12 mouse cellular contexts compared by ENCODE assay signal in the genomic region with DNA sequence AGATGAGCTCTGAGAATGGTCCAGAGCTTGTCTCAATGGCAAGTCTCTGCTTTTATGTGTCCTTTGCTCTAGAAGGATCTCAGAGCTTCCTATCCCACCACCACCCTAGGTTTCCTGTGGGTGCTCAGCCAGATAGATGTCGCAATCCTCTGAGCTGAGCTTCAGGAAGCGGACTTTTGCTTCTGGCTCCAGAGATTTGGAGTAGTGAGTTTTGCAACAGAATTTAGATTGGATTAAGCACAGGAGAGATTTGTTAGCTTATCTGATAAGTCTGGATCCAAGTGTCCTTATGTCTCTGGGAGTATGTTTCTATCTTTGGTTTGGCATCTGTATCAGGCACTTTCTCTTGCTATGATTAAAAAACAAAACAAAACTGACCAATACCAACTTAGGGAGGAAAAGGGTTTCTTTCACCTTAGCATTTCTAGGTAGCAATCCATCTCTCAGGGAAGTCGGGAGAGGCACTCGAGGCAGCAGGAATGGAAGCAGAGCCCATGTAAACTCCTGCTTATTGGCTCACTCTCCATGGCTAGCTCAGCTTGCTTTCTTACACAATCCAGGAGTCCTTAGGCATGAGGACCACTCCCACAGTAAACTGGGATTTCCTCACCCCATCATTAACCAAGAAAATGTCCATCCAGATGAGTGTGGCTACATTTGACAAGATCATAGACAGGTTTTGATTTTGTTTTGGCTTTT. TPM values are rescaled to one million over a fixed set of nuclear protein-coding genes. Genes with fewer than 3 reads are reported as not detected.
DNase-seq lines count a peak whose midpoint lies in the region; ATAC-seq and TF ChIP-seq lines count a peak whose summit lies in the region.
"Had no signal": no experiment of that assay in that cellular context is flagged by ENCODE, and none has a peak within 500 bp of the region (broad histone marks: within the 10 kb centered on the region; RNA-seq: fewer than 3 reads in every experiment).

No protein-coding gene starts in this region.

- no peak overlapping the region for H3K4me2 ChIP-seq in heart, embryonic 11.5 days
- H3K4me2 ChIP-seq: lung, embryonic 15.5 days; stomach, embryonic 15.5 days had no signal

- H3K27ac ChIP-seq in heart, embryonic 11.5 days (ENCODE audit: low read depth, low read length): no peak overlapping the region
- peak overlapping the region; percentile 53 for H3K27ac ChIP-seq in bone marrow macrophage, adult 2 months (ENCODE audit: insufficient read depth, low read depth, low read length)
- H3K27ac ChIP-seq: lung, embryonic 15.5 days; stomach, embryonic 15.5 days had no signal

- 66% methylated on average over 4 of the region's 4 CpGs for WGBS in heart, embryonic 11.5 days (ENCODE audit: insufficient replicate concordance)

- peak; percentile 65 for DNase-seq in heart, adult 8-10 months (ENCODE audit: low spot score)
- DNase-seq in kidney, postnatal 10 days: peak; percentile 25
- no peak for DNase-seq in layer of hippocampus, postnatal 10 days (ENCODE audit: low spot score in 2 of 2)
- DNase-seq in frontal cortex, postnatal 10 days (ENCODE audit: low spot score in 2 of 2): no peak
- DNase-seq: cerebellum, postnatal 25 days; gastrocnemius, postnatal 10 days had no signal

- TF ChIP-seq CTCF in bone marrow macrophage, adult 2 months (IDR thresholded peaks at IDR 0.05; ENCODE audit: low read depth, low read length): no peak

- TF ChIP-seq POLR2A in bone marrow macrophage, adult 2 months (IDR thresholded peaks at IDR 0.05; ENCODE audit: borderline replicate concordance, low read depth, low read length): no peak

- H3K4me1 ChIP-seq in heart, embryonic 11.5 days (ENCODE audit: control insufficient read depth, insufficient read depth, low read length): no peaks in the 10 kb centered on the region
- H3K4me1 ChIP-seq in bone marrow macrophage, adult 2 months (ENCODE audit: control insufficient read depth, insufficient read depth, low read length): peaks cover 39% of the 10 kb centered on the region
- H3K4me1 ChIP-seq: stomach, embryonic 15.5 days had no signal

- no peaks in the 10 kb centered on the region for H3K36me3 ChIP-seq in heart, embryonic 11.5 days (ENCODE audit: control insufficient read depth, insufficient read depth, low read length)
- H3K36me3 ChIP-seq: lung, embryonic 15.5 days; stomach, embryonic 15.5 days had no signal

- H3K9ac ChIP-seq in heart, embryonic 11.5 days (ENCODE audit: low read depth, low read length): no peak overlapping the region
- H3K9ac ChIP-seq: lung, embryonic 15.5 days; stomach, embryonic 15.5 days had no signal

- no peak overlapping the region for H3K4me3 ChIP-seq in heart, embryonic 11.5 days (ENCODE audit: low read depth, low read length)
- H3K4me3 ChIP-seq in bone marrow macrophage, adult 2 months (ENCODE audit: insufficient read depth, low read length): no peak overlapping the region
- H3K4me3 ChIP-seq: erythroblast, embryonic 14.5 days; lung, embryonic 15.5 days; stomach, embryonic 15.5 days had no signal

- no peaks in the 10 kb centered on the region for H3K27me3 ChIP-seq in heart, embryonic 11.5 days (ENCODE audit: control insufficient read depth, insufficient read depth, low read length)
- H3K27me3 ChIP-seq: lung, embryonic 15.5 days; stomach, embryonic 15.5 days had no signal

- ATAC-seq in heart, embryonic 11.5 days (replicated peaks; ENCODE audit: insufficient number of reproducible peaks, low FRiP score, low TSS enrichment): no peak
- peak; percentile 56 for ATAC-seq in megakaryocyte, adult 5-6 weeks (ENCODE audit: poor library complexity, severe bottlenecking)

- no peaks in the 10 kb centered on the region for H3K9me3 ChIP-seq in heart, embryonic 11.5 days (replicated peaks; ENCODE audit: control insufficient read depth, low read length)
- H3K9me3 ChIP-seq: lung, embryonic 15.5 days; stomach, embryonic 15.5 days had no signal

RNA-seq across cellular contexts. Expression of a gene that starts 5.4 kb away (rescaled TPM):
- total RNA-seq in heart, adult 8-10 months (2022): 10 to 100 TPM; 18.9 to 30.4 (median 20.9) TPM
- polyA plus RNA-seq in heart, embryonic 11.5 days (2014; fragmentation: Nextera tagmentation; extraction: Ambion mirVana): 73.2 and 82.1 TPM in 2 replicates
- polyA plus RNA-seq in bone marrow macrophage, adult 2 months (2012; ENCODE audit: insufficient read depth, insufficient read length, missing spikeins): 134 and 139 TPM in 2 replicates
- total RNA-seq in megakaryocyte, adult 5-6 weeks (2015): 210 and 245 TPM in 2 replicates
- 168 and 181 TPM in 2 replicates for total RNA-seq in megakaryocyte, adult 5-6 weeks (2017)
- 10 to 100 TPM; 66.3 to 67.3 TPM for total RNA-seq in layer of hippocampus, postnatal 10 days (2021)

RNA-seq across cellular contexts. Expression of a gene that starts 50.1 kb away (rescaled TPM):
- 100 to 1,000 TPM; 162 to 197 (median 180) TPM for total RNA-seq in heart, adult 8-10 months (2022)
- polyA plus RNA-seq in heart, embryonic 11.5 days (2014; fragmentation: Nextera tagmentation; extraction: Ambion mirVana): 256 and 291 TPM in 2 replicates
- 150 and 162 TPM in 2 replicates for polyA plus RNA-seq in bone marrow macrophage, adult 2 months (2012; ENCODE audit: insufficient read depth, insufficient read length, missing spikeins)
- total RNA-seq in megakaryocyte, adult 5-6 weeks (2015): 74.3 and 85.7 TPM in 2 replicates
- 34.3 and 64.3 TPM in 2 replicates for total RNA-seq in megakaryocyte, adult 5-6 weeks (2017)
- total RNA-seq in layer of hippocampus, postnatal 10 days (2021): 10 to 100 TPM; 64.2 to 90.1 TPM
- polyA plus RNA-seq: erythroblast, embryonic 14.5 days had no signal

RNA-seq across cellular contexts. Expression of a gene that starts 50.2 kb away (rescaled TPM):
- total RNA-seq in heart, adult 8-10 months (2022): 10 to 100 TPM in 2 of 4 experiments, 1 to 10 TPM in 2; 7.9 to 11.0 (median 9.7) TPM
- polyA plus RNA-seq in heart, embryonic 11.5 days (2014; fragmentation: Nextera tagmentation; extraction: Ambion mirVana): 39.6 and 52.6 TPM in 2 replicates
- polyA plus RNA-seq in bone marrow macrophage, adult 2 months (2012; ENCODE audit: insufficient read depth, insufficient read length, missing spikeins): 11.2 and 14.3 TPM in 2 replicates
- total RNA-seq in megakaryocyte, adult 5-6 weeks (2015): 17.7 and 19.5 TPM in 2 replicates
- total RNA-seq in megakaryocyte, adult 5-6 weeks (2017): 25.6 and 32.2 TPM in 2 replicates
- total RNA-seq in layer of hippocampus, postnatal 10 days (2021): 10 to 100 TPM; 18.8 to 20.5 TPM

Comparison
In these comparisons a context has a peak if more than half of its experiments do, and no peak if none do; other contexts are left out.
1. DNase-seq: peak in heart, adult 8-10 months (single experiment) and kidney, postnatal 10 days (single experiment); none in layer of hippocampus, postnatal 10 days (0 of 2) and frontal cortex, postnatal 10 days (0 of 2).